Mouse (Mus musculus): ENCODE results near the gene Cdca4. TPM values are rescaled to one million over a fixed set of nuclear protein-coding genes. Genes with fewer than 3 reads are reported as not detected.
"Not testable (repeated sequence)": the region's sequence is repeated elsewhere in the genome, so short reads cannot be mapped to it uniquely, and the experiment has no call there.

The Cdca4 gene
- total RNA-seq, 1 experiment from 2014 or later: 30.7 TPM

- no peak for ATAC-seq (ENCODE audit: extremely low read depth, insufficient number of reproducible peaks, low FRiP score, poor library complexity, severe bottlenecking)
These were observed 1.3 kb upstream of the Cdca4 start for GRCm38 (mm10) chr12:112830570-112830969.

- no peak for ATAC-seq (ENCODE audit: extremely low read depth, insufficient number of reproducible peaks, low FRiP score, poor library complexity, severe bottlenecking)
These were observed 918 bp upstream of the Cdca4 start for GRCm38 (mm10) chr12:112830141-112830540.

- ATAC-seq (ENCODE audit: extremely low read depth, insufficient number of reproducible peaks, low FRiP score, poor library complexity, severe bottlenecking): peak; percentile 28; the same call in 1 of the 2 replicates
These were observed 551 bp downstream of the Cdca4 start for GRCm38 (mm10) chr12:112828501-112829243.

- ATAC-seq (ENCODE audit: extremely low read depth, insufficient number of reproducible peaks, low FRiP score, poor library complexity, severe bottlenecking): no peak
These were observed 3.3 kb downstream of the Cdca4 start for GRCm38 (mm10) chr12:112825901-112826300.

GRCm38 (mm10) chr12:112823221-112823620 lies 6.0 kb downstream of the Cdca4 start:
- ATAC-seq (ENCODE audit: extremely low read depth, insufficient number of reproducible peaks, low FRiP score, poor library complexity, severe bottlenecking): peak; percentile 47

- no peak for ATAC-seq (ENCODE audit: extremely low read depth, insufficient number of reproducible peaks, low FRiP score, poor library complexity, severe bottlenecking)
These were observed 6.5 kb downstream of the Cdca4 start for GRCm38 (mm10) chr12:112822676-112823075.

- ATAC-seq (ENCODE audit: extremely low read depth, insufficient number of reproducible peaks, low FRiP score, poor library complexity, severe bottlenecking): no peak
These were observed 7.2 kb downstream of the Cdca4 start for GRCm38 (mm10) chr12:112821974-112822373.

- ATAC-seq (ENCODE audit: extremely low read depth, insufficient number of reproducible peaks, low FRiP score, poor library complexity, severe bottlenecking): no peak
These were observed 8.0 kb downstream of the Cdca4 start for GRCm38 (mm10) chr12:112821216-112821615.

- ATAC-seq (ENCODE audit: extremely low read depth, insufficient number of reproducible peaks, low FRiP score, poor library complexity, severe bottlenecking): no peak
These were observed 8.7 kb downstream of the Cdca4 start for GRCm38 (mm10) chr12:112820401-112820999.

GRCm38 (mm10) chr12:112819057-112819662 lies 10.1 kb downstream of the Cdca4 start:
- no peak for ATAC-seq (ENCODE audit: extremely low read depth, insufficient number of reproducible peaks, low FRiP score, poor library complexity, severe bottlenecking)

- not testable (repeated sequence) for ATAC-seq (ENCODE audit: extremely low read depth, insufficient number of reproducible peaks, low FRiP score, poor library complexity, severe bottlenecking)
These were observed 12.4 kb downstream of the Cdca4 start for GRCm38 (mm10) chr12:112816866-112817265.

- ATAC-seq (ENCODE audit: extremely low read depth, insufficient number of reproducible peaks, low FRiP score, poor library complexity, severe bottlenecking): peak; percentile 66
These were observed 12.9 kb downstream of the Cdca4 start for GRCm38 (mm10) chr12:112816294-112816693.

GRCm38 (mm10) chr12:112814682-112815470 lies 14.3 kb downstream of the Cdca4 start:
- ATAC-seq (ENCODE audit: extremely low read depth, insufficient number of reproducible peaks, low FRiP score, poor library complexity, severe bottlenecking): no peak

- no peak for ATAC-seq (ENCODE audit: extremely low read depth, insufficient number of reproducible peaks, low FRiP score, poor library complexity, severe bottlenecking)
These were observed 15.9 kb downstream of the Cdca4 start for GRCm38 (mm10) chr12:112813370-112813769.

GRCm38 (mm10) chr12:112810092-112810885 lies 18.9 kb downstream of the Cdca4 start:
- no peak for ATAC-seq (ENCODE audit: extremely low read depth, insufficient number of reproducible peaks, low FRiP score, poor library complexity, severe bottlenecking)

GRCm38 (mm10) chr12:112809641-112810040 lies 19.6 kb downstream of the Cdca4 start:
- no peak for ATAC-seq (ENCODE audit: extremely low read depth, insufficient number of reproducible peaks, low FRiP score, poor library complexity, severe bottlenecking)

- ATAC-seq (ENCODE audit: extremely low read depth, insufficient number of reproducible peaks, low FRiP score, poor library complexity, severe bottlenecking): peak; percentile 90
These were observed 20.4 kb downstream of the Cdca4 start, which contains the start of gene Clba1 for GRCm38 (mm10) chr12:112808587-112809364. TSS of gene Clba1 (plus strand) at chr12:112808937.

- no peak for ATAC-seq (ENCODE audit: extremely low read depth, insufficient number of reproducible peaks, low FRiP score, poor library complexity, severe bottlenecking)
These were observed 21.0 kb downstream of the Cdca4 start for GRCm38 (mm10) chr12:112808212-112808586.

Measured in neutrophil, adult 5-6 weeks (primary cell).